Mouse (Mus musculus) heart, postnatal 25 days (tissue): Measurements from ENCODE around the gene Gdf9. TPM values are rescaled to one million over a fixed set of nuclear protein-coding genes. Genes with fewer than 3 reads are reported as not detected.

Experiments used
- DNase-seq: peaks from one replicate; pipeline ENCODE4 v3.0.0; 2022; ENCODE audit warnings: low spot score
- intact Hi-C: fragments of 180-260 bp; cut with DNase I; formaldehyde crosslinking; loops from one replicate; pipeline ENCODE4 v1.15.1; 2025
- microRNA-seq: library from miRNA; unstranded; fragments of <30 nt; microRNA quantifications from one replicate; pipeline ENCODE4 v1.2.0, GENCODE M21; 2022
- total RNA-seq, 2 experiments: library from RNA; stranded (reverse); gene quantifications; 2 replicates each; pipeline ENCODE4 v1.2.3; 2021

Gene Gdf9
- total RNA-seq, 2 experiments from 2014 or later: 0.22 to 0.68 TPM

DNA sequence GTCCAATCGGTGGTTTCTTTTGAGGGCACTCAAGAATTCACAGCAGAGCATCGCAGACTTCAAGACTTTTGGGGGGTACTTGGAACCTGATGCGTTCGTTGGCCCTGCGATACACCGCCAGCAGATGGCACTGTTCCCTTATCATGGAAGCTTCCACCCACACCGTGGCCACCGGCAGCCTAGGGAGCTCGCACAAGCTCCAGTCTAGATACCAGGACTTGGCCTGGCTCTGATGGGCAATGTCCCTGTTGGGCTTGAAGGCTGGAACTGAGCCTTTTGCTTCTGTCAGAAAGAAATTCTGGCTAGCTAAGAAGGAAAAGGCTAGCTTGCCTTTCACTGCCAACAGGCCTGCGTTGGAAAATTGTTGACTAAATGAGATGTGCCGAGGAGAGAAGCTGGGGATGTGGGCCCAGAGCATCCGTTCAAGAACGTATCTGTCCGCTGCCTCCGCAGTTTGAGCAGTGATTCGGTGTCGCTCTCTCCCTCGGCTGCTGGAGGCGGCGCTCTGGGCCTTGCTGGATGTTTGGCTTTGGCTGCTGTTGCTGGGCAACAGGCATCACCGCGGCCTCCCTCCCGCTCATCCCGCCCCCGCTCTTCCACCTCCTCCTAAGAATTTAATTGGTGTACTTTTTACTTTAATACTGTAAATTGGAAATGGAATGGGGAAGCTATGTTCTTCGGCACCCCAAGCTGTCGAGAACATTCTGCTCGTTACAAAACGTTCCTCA lies 39.3 kb downstream of the Gdf9 start, which contains the start of gene Gm9837:
Gene Gm9837, minus strand, starts transcription at position 512 of the 728 bp plus-strand sequence.
- DNase-seq: peak; percentile 78
- intact Hi-C loops: loop anchor here (1.0 to 5.0 kb wide), 4 partner anchors 42 to 267 kb away; no protein-coding TSS in a partner anchor

DNA sequence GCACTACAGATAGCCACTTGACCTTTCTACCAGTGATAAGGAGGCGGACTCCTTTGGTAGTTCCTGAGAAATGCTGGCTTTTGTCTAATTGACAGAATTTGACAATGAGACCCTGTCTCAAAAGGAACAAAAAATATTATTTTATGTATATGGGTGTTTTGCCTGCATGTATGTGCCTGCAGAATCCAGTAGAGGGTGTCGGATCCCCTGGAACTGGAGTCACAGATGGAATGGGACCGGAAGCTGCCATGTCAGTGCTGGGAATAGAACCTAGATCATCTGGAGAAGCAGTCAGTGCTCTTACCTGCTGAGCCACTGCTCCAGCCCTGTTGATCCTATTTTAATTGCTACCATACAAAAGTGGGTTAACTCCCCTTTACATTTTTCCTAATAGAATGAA lies 41.9 kb downstream of the Gdf9 start:
- DNase-seq: no peak
- intact Hi-C loops: loop anchor here (5.0 kb wide), 2 partner anchors 40 to 110 kb away; no protein-coding TSS in a partner anchor

DNA sequence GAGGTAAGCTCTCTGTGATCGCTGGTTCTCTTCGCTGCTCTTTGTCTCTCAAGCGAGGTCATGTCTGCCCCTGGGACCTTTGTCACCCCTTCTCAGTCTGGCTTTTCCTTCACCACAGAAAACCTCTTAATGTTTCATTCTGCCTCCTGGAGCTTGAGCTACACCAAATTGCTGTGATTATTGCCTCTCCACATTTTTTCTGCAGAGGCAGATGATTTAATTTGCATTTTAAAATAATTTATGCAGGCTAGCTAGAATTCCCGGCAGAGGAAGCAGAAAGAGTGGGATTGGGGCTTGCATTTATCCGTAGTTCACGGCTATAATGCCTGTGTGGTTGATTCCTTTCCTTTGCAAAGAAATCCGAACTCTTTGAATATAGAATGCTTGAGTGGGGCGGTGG lies 44.8 kb downstream of the Gdf9 start:
- intact Hi-C loops: no loop called here
- DNase-seq: no peak

DNA sequence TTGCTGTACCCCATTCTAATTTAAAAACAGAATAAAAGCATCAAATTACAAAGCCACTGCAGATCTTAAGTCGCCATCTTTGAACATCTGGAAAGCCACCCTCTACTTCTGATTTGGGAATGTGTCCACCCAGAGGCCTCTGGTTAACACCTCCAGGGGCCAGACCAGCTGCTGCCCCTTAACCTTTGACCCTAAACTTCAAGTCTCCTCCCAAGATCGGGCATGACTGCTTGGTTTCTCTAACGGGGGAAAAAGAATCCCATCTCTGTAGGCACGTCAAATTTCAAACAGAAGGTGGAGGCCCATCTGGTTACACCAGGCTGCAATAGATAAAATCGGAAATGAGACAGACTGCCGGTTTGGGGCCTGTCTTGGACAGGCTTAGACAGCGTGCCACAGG lies 47.0 kb downstream of the Gdf9 start:
- intact Hi-C loops: no loop called here
- DNase-seq: no peak

DNA sequence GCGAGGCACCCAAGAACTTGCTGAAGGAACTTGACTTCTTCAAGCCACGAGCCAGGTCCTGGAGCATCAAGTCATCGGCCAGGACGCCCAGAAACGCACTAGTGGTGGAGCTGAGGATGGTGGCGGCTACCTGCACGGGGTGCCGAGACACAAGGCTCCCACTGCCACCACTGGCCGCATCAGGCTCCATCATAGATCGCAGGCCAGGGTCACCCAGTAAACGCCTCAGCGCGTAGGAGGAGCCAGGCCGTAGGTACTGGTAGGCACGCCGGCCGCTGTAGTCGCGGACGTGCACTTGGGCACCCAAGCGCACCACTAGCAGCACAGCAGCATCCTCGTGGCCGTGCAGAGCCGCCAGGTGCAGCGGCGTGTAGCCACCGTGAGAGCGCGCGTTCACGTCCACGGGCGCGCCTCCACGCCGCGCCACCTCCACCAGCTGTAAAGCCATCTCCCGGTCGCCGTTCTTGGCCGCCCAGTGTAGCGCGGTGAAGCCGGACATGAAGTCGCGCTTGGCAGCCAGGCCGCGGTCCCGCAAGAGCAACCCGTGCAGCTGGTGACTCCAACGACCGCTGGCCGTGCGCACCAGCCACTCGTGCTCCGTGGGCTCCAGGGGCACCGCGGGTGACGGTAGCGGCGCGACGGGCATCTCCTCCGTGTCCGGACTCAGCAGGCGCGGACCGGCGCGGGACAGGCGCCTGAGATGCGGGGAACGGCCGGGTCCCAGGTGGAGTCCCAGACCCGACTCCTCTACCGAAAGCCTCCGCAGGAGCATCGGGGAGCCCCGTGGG lies 47.8 kb downstream of the Gdf9 start:
- intact Hi-C loops: no loop called here
- no peak for DNase-seq

DNA sequence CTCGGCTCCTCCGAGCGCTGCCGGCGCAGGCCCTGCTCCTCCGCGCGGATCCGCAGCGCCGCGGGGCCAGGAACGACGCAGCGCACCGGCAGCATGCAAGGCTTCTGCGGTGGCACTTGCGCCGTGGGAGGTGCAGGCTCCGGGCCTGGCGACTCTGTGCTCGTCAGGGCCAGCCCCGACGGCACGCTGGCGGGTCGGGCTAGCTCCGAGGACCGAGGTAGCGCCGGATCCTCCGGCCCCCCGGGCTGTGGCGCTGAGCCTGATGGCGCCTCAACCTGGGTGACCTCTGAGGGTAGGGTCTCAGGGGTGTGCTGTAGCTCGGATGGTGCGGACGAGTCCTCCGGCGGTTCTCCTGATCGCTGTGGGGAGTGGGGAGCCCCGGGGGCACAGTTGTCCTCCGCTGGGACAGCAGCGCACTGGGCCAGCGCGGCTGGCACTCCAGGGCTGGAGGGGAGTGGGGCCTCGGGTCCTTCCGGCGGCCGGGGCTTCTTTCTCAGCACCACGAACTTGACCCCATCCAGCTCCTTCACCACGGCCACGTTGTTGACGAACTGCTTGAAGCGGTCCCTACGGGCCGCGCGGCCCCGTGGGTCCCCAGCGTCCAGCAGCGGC lies 48.5 kb downstream of the Gdf9 start:
- no peak for DNase-seq
- intact Hi-C loops: no loop called here

DNA sequence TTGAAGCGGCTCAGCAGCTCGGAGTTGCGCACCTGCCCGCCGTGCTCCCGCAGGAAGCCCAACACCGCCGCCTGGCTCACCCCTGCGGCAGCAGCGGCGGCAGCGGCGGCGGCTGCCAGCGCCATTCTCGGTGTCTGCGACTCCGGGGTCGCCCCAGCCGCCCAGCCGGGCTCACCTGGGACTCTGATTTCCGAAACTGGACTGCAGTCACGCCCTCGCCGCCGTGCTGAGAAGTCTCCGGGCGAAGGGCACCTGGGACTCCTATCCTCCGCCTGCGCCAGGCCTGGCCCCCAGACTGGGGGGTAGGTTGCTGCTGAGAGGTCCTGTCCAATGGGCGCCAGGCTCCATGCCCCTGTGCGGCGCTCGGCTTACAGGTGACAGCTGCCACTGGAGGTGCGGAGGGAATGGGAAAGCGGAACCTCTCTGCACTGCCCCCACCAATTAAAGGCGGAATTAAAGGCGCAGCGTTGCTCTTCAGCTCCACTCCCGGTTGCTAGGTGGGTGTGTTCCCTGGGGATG lies 49.0 kb downstream of the Gdf9 start, which contains the start of the genes Gm9945 and Sowaha:
Gene Gm9945, plus strand, starts transcription at position 384 of the 519 bp plus-strand sequence.
Gene Sowaha, minus strand, starts transcription at position 492 of the 519 bp plus-strand sequence.
- no peak for DNase-seq
- intact Hi-C loops: no loop called here

DNA sequence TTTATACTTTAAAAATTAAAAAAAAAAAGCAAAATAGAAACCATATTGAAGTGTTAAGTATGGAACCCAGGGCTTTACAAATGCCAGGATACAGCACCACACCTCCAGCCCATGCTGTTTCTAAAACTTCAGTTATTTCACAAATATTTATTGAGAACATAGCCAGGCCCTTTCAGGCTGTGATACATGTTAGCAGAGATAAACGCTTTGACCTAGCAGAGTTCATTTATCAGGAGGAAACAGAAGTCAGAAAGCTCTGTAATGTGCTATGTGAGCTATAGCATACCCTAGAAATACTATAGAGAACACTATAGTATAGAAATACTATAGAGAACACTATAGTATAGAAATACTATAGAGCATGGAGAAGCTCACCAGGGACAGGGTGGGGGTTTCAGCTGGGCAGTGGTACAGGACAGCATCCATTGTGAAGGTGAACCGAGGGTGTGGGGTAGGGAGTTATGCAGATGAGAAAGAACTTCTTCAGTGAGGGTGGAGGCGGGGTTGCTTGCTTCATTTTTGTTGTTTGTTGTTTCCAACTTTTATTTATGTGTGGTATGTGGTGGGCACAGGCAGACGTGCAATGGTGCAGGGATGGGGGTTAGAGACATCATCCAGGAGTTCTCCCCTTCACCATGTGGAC lies 50.4 kb downstream of the Gdf9 start:
- no peak for DNase-seq
- intact Hi-C loops: no loop called here

DNA sequence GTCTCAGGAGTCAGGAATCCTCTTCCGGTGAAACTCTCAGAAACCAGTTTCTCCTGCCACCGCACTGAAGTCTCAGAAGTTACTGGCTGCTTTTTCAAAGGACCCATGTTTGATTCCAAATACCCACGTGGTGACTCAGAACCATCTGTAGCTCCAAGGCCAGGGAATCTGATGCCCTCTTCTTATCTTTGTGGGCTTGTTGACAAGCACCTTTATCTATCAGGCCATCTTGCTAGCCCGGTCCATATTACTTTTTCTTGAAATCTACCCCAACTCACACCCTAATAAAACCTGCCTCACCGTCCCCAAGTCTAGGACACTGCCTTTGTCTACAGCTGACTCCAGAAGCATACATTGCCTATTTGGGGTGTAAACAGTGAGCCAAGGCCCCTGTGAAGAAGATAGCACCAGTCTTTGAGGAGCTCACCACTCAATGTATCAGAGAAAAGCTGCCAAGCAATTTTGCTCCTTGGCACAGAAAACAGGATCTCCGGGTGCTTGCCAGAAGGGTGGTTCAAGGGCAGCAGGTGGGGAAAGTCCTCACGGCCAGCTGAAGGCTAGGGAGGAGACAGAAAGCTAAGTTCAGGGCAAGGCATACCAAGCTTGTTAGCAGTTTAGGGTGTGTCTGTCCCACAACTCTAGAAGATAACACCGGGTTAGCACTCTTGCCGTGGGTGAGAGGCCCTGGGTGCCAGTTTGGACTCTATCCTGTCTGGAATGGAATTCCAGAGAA lies 52.5 kb downstream of the Gdf9 start:
- DNase-seq: no peak
- intact Hi-C loops: no loop called here

DNA sequence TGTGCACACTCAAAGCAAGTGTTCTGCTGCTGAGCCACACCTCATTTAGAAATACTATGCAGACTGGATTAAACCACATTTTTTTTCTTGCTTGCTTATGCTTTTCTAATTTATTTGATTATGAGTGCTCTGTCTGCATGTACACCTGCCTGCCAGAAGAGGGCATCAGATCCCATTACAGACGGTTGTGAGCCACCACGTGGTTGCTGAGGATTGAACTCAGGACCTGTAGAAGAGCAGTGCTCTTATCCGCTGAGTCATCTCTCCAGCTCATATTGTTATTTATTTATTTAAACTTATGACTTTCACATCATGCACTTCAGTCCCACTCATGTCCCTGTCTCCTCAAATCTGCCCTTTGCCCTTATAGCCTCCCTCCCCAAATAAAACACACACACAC lies 54.9 kb downstream of the Gdf9 start:
- intact Hi-C loops: no loop called here
- DNase-seq: no peak

DNA sequence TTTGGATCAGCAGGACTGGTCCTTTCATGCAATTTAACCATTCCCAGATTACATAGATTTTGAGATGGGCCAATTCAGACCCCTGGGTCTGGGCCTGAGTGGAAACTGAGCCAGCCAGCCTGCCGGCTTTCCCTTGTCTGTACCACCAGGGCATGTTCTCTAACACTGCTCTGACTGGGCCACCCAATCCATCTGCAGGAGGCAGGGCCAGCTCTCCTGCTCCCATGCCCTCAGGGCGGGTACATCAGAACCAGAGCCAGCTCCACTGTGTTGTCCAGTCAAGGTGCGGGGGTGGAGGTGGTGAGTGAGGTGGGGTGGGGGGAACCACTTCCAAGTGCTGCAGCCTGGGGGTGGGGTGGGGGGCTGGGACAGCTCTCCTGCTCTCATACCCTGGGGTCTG lies 55.5 kb downstream of the Gdf9 start:
- intact Hi-C loops: no loop called here
- no peak for DNase-seq

DNA sequence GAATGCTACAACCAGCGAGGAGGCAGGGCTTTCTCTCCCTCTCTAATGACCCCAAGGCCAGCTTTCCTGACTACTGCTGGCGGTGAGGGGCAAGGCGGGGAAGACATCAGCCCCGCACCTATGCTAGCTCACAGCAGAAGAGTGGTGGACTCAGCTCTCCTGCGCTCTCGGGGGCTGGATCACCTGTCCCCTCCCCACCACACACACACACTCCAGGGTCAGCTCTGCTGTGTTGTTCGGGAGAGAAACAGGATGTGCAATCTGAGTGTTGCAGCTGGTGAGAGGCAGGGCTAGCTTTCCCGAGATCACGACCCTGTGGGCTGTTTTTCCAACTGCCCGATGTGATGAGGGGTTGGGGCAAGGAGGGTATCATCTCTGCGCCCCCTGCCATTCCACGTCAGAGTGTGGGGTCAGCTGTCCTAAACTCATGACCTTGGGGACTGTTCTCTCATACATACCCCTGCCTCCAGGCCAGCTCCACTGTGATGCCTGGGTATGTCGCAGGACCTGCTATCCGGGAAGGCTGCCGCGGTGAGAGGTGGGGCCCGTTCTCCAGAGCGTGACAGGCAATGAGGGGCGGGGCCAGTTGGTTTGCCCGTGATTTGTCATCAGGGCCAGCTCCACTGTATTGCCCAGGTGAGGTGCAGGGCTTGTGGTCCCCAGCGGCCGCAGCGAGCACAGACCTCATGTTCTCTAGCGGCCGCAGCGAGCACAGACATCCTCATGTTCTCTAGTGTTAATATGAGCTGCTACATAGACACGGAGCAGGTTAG lies 56.2 kb downstream of the Gdf9 start:
- intact Hi-C loops: no loop called here
- no peak for DNase-seq

Small RNA genes within 50 kb of the gene (microRNA-seq; reads per million reads assigned to microRNA genes)
- not detected for gene Mir6920

Other genes starting within 250 kb of the Gdf9 start
- 100 to 1,000 TPM; 124 to 135 TPM for gene Hspa4, start 130.6 kb upstream of the Gdf9 start, total RNA-seq
- gene Zcchc10, start 106.3 kb upstream of the Gdf9 start, total RNA-seq: 1 to 10 TPM; 6.1 to 7.9 TPM
- gene Aff4, start 80.2 kb upstream of the Gdf9 start, total RNA-seq: 10 to 100 TPM; 84.5 to 91.1 TPM
- gene Leap2, start 7.9 kb upstream of the Gdf9 start, total RNA-seq: not detected
- gene Uqcrq, start 192 bp upstream of the Gdf9 start, total RNA-seq: 1,000 to 10,000 TPM; 2,761 to 2,992 TPM
- not detected for gene Gm10447, start 26.1 kb downstream of the Gdf9 start, total RNA-seq
- under 1 TPM; 0.49 to 0.59 TPM for gene Shroom1, start 26.2 kb downstream of the Gdf9 start, total RNA-seq
- gene Gm9837, start 39.5 kb downstream of the Gdf9 start, total RNA-seq: not detected
- not detected for gene Gm9945, start 49.1 kb downstream of the Gdf9 start, total RNA-seq
- gene Sowaha, start 49.3 kb downstream of the Gdf9 start, total RNA-seq: under 1 TPM; 0.08 to 0.17 TPM
- gene Sept8, start 88.2 kb downstream of the Gdf9 start, total RNA-seq: 10 to 100 TPM; 32.0 to 37.0 TPM
- gene Kif3a, start 136.4 kb downstream of the Gdf9 start, total RNA-seq: 1 to 10 TPM; 7.6 to 9.6 TPM
- not detected for gene Il4, start 187.6 kb downstream of the Gdf9 start, total RNA-seq
- not detected for gene Il13, start 203.7 kb downstream of the Gdf9 start, total RNA-seq